Mouse (Mus musculus): ENCODE results near the gene Ccr9. TPM values are rescaled to one million over a fixed set of nuclear protein-coding genes. Genes with fewer than 3 reads are reported as not detected.
A peak's percentile ranks its signal among the peaks of the same experiment; 100 is the strongest.

Gene Ccr9
- polyA plus RNA-seq, 1 experiment from 2014 or later = 0.16 TPM

- 47% methylated on average over 3 of the region's 3 CpGs for WGBS
- Histone ChIP-seq H3K4me2 (replicated peaks; ENCODE audit: low read depth) (no peak overlapping the region), H3K9me3 (ENCODE audit: control insufficient read depth, low read length) (no peaks in the 10 kb centered on the region), H3K4me3 (ENCODE audit: low read depth, low read length) (no peak overlapping the region), H3K9ac (ENCODE audit: low read length) (no peak overlapping the region), H3K4me1 (replicated peaks; ENCODE audit: control insufficient read depth, insufficient read depth) (no peaks in the 10 kb centered on the region), H3K27me3 (ENCODE audit: control insufficient read depth, insufficient read depth, low read length) (no peaks in the 10 kb centered on the region), H3K27ac (replicated peaks) (no peak overlapping the region), H3K36me3 (ENCODE audit: control insufficient read depth, insufficient read depth, low read length) (peaks cover 39% of the 10 kb centered on the region)
- peak; percentile 65; the same call in 1 of the 2 replicates for ATAC-seq (ENCODE audit: low FRiP score, low TSS enrichment)
- peak; percentile 88 for TF ChIP-seq CTCF (IDR thresholded peaks at IDR 0.05; ENCODE audit: low read depth)
- no peak for TF ChIP-seq EP300 (optimal IDR thresholded peaks at IDR 0.05)
- peak; percentile 50 for DNase-seq (ENCODE audit: low spot score)
Measured at GRCm38 (mm10) chr9:123796174-123796573, 117.9 kb downstream of the Ccr9 start.

DNA sequence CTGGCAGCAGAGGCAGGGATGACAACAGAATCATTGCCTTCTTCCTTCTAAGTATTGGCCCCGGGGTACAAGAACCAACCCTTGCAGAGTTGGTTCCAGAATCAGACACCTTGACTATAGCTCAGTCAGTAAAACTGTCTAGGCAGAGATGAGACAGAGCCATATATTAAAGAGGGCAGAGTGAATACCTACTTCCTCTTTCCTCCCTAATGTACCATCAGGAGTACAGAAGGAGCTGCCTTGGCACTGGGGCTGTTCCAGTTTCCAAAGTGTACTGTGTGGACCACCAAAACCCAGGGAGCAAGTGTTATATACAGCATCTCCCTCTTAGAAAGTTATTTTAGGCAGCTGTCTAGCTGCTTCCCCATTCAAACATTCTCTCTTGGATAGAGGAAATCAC lies 123.3 kb downstream of the Ccr9 start:
- peaks cover 16% of the 10 kb centered on the region; the same call in 1 of the 2 replicates for H3K36me3 ChIP-seq (ENCODE audit: control insufficient read depth, insufficient read depth, low read length)
- H3K9me3 ChIP-seq (ENCODE audit: control insufficient read depth, low read length) = no peaks in the 10 kb centered on the region
- 91% methylated on average over 1 of the region's 1 CpGs for WGBS
- no peak overlapping the region for H3K9ac ChIP-seq (ENCODE audit: low read length)
- TF ChIP-seq EP300 (optimal IDR thresholded peaks at IDR 0.05) (no peak), CTCF (IDR thresholded peaks at IDR 0.05; ENCODE audit: low read depth) (no peak)
- H3K4me1 ChIP-seq (replicated peaks; ENCODE audit: control insufficient read depth, insufficient read depth) = no peaks in the 10 kb centered on the region
- no peak overlapping the region for H3K27ac ChIP-seq (replicated peaks)
- no peak overlapping the region for H3K4me3 ChIP-seq (ENCODE audit: low read depth, low read length)
- DNase-seq (ENCODE audit: low spot score) (peak; percentile 3), ATAC-seq (ENCODE audit: low FRiP score, low TSS enrichment) (no peak)
- H3K4me2 ChIP-seq (replicated peaks; ENCODE audit: low read depth) = no peak overlapping the region
- H3K27me3 ChIP-seq (ENCODE audit: control insufficient read depth, insufficient read depth, low read length) = no peaks in the 10 kb centered on the region

DNA sequence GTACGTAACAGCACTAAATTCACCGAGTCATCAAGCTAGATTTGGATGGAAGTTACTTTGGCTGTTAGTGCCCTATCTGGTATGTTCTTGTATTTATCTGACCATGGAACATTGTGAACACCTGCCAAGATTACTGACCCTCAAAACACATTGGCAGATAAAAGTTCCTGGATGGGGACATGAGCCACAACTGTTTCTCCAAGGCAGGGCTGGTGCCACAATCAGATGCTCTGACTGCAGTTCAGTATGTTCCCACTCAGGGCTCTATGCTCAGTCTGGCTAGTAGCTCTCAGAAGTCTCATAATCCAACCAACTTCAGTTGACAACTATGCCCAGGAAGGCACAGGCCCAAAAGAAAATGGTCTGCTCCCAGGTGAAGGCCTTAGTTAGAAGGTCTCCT lies 124.2 kb downstream of the Ccr9 start:
- TF ChIP-seq CTCF (IDR thresholded peaks at IDR 0.05; ENCODE audit: low read depth) (no peak), EP300 (optimal IDR thresholded peaks at IDR 0.05) (no peak)
- 97% methylated on average over 2 of the region's 2 CpGs for WGBS
- Histone ChIP-seq H3K9ac (ENCODE audit: low read length) (no peak overlapping the region), H3K4me2 (replicated peaks; ENCODE audit: low read depth) (no peak overlapping the region), H3K36me3 (ENCODE audit: control insufficient read depth, insufficient read depth, low read length) (peaks cover 12% of the 10 kb centered on the region; the same call in 1 of the 2 replicates), H3K9me3 (ENCODE audit: control insufficient read depth, low read length) (no peaks in the 10 kb centered on the region), H3K4me3 (ENCODE audit: low read depth, low read length) (no peak overlapping the region), H3K27ac (replicated peaks) (no peak overlapping the region), H3K27me3 (ENCODE audit: control insufficient read depth, insufficient read depth, low read length) (no peaks in the 10 kb centered on the region), H3K4me1 (replicated peaks; ENCODE audit: control insufficient read depth, insufficient read depth) (no peaks in the 10 kb centered on the region)
- ATAC-seq (ENCODE audit: low FRiP score, low TSS enrichment) (no peak), DNase-seq (ENCODE audit: low spot score) (peak; percentile 2)

DNA sequence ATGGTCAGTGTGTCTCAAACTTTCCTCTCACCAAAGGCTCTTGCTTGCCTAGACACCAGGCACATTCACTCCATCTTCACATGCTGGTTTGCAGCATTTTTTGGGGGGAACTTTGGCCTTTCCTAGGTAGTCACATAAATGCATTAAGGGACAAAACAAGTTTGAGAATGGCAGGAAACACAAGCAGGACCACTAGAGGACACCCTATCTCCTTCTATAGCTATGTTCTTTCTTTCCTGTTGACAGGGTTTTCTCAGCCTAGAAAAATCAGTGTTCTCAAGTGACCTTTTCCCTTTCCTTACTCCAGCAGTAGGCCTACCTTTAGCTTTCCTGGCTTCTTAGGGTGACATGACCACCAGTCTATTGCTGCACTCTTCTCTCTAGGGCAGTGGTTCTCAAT lies 124.7 kb downstream of the Ccr9 start:
- no peak for TF ChIP-seq EP300 (optimal IDR thresholded peaks at IDR 0.05)
- TF ChIP-seq CTCF (IDR thresholded peaks at IDR 0.05; ENCODE audit: low read depth) = peak; percentile 34; the same call in 1 of the 2 replicates

DNA sequence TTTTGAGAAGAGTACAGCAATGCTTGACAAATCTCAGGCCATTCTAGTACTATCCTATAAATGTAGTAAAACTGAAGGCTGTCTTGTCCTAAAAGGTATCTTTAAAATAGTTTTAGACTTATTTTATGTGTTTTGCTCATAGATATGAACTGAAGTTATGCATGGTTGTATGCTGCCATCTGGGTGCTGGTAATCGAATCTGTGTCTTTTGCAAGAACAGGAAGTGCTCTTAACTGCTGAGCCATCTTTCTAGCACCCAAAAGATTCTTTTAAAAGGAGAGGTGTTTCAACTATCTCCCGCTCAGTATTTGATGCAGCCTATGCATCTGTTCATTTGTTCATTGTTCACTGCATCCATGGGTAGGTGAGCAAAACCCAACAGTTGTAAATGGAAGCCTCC lies 127.0 kb downstream of the Ccr9 start:
- Histone ChIP-seq H3K27ac (replicated peaks) (no peak overlapping the region), H3K27me3 (ENCODE audit: control insufficient read depth, insufficient read depth, low read length) (no peaks in the 10 kb centered on the region), H3K36me3 (ENCODE audit: control insufficient read depth, insufficient read depth, low read length) (peaks cover 6% of the 10 kb centered on the region; the same call in 1 of the 2 replicates), H3K9me3 (ENCODE audit: control insufficient read depth, low read length) (no peaks in the 10 kb centered on the region), H3K9ac (ENCODE audit: low read length) (no peak overlapping the region), H3K4me1 (replicated peaks; ENCODE audit: control insufficient read depth, insufficient read depth) (no peaks in the 10 kb centered on the region), H3K4me2 (replicated peaks; ENCODE audit: low read depth) (no peak overlapping the region), H3K4me3 (ENCODE audit: low read depth, low read length) (no peak overlapping the region)
- WGBS = 89% methylated on average over 2 of the region's 2 CpGs
- DNase-seq (ENCODE audit: low spot score) (no peak), ATAC-seq (ENCODE audit: low FRiP score, low TSS enrichment) (no peak)
- TF ChIP-seq CTCF (IDR thresholded peaks at IDR 0.05; ENCODE audit: low read depth) = no peak
- no peak for TF ChIP-seq EP300 (optimal IDR thresholded peaks at IDR 0.05)

More for the DNA sequence above, 124.7 kb downstream of the Ccr9 start:
- Histone ChIP-seq H3K9me3 (ENCODE audit: control insufficient read depth, low read length) (no peaks in the 10 kb centered on the region), H3K4me3 (ENCODE audit: low read depth, low read length) (no peak overlapping the region), H3K4me2 (replicated peaks; ENCODE audit: low read depth) (no peak overlapping the region), H3K27me3 (ENCODE audit: control insufficient read depth, insufficient read depth, low read length) (no peaks in the 10 kb centered on the region), H3K9ac (ENCODE audit: low read length) (no peak overlapping the region), H3K36me3 (ENCODE audit: control insufficient read depth, insufficient read depth, low read length) (peaks cover 7% of the 10 kb centered on the region; the same call in 1 of the 2 replicates), H3K27ac (replicated peaks) (no peak overlapping the region), H3K4me1 (replicated peaks; ENCODE audit: control insufficient read depth, insufficient read depth) (no peaks in the 10 kb centered on the region)
- ATAC-seq (ENCODE audit: low FRiP score, low TSS enrichment) = no peak
- peak; percentile 3 for DNase-seq (ENCODE audit: low spot score)

DNA sequence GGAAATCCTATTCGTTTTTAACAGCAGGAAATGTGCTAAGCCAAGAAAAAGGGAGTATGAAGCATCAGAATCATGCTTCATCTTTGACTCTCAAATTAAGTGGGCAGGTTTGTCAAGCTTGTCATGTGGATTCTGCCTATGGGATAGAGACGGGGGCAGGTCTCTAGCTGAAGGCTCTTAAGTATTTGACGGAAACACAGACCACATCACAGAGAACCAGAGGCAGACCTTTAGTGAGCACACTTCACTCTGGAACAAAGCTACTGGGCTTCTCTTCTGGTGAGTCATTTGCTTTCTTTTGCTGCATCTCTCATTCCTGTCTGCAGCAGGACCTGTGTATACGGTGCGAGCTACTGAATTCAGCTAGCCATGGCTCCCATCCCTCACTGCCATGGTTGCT lies 128.0 kb downstream of the Ccr9 start, which contains the start of gene Cxcr6:
Gene Cxcr6, plus strand, starts transcription at position 209 of the 400 bp plus-strand sequence.
- WGBS = 87% methylated on average over 5 of the region's 5 CpGs

More for the DNA sequence above, 128.0 kb downstream of the Ccr9 start, which contains the start of gene Cxcr6:
- no peak within 1 kb of the TSS for H3K4me3 ChIP-seq (ENCODE audit: low read depth, low read length)
- no peak within 1 kb of the TSS for H3K4me2 ChIP-seq (replicated peaks; ENCODE audit: low read depth)
- no peak within 1 kb of the TSS for H3K27ac ChIP-seq (replicated peaks)
- no peak within 1 kb of the TSS for H3K9ac ChIP-seq (ENCODE audit: low read length)
- DNase-seq (ENCODE audit: low spot score) = peak; percentile 5
- no peaks in the 10 kb centered on the region for H3K4me1 ChIP-seq (replicated peaks; ENCODE audit: control insufficient read depth, insufficient read depth)
- TF ChIP-seq EP300 (optimal IDR thresholded peaks at IDR 0.05) (no peak), CTCF (IDR thresholded peaks at IDR 0.05; ENCODE audit: low read depth) (no peak)
- no peaks in the 10 kb centered on the region for H3K27me3 ChIP-seq (ENCODE audit: control insufficient read depth, insufficient read depth, low read length)
- no peak for ATAC-seq (ENCODE audit: low FRiP score, low TSS enrichment)
- H3K9me3 ChIP-seq (ENCODE audit: control insufficient read depth, low read length) = no peaks in the 10 kb centered on the region
- peaks cover 5% of the 10 kb centered on the region; the same call in 1 of the 2 replicates for H3K36me3 ChIP-seq (ENCODE audit: control insufficient read depth, insufficient read depth, low read length)

All from stomach, postnatal 0 days (tissue).